Mouse (Mus musculus) spleen, postnatal 10 days (tissue): ENCODE results near the gene Atp5f1.
"Not testable (repeated sequence)": the region's sequence is repeated elsewhere in the genome, so short reads cannot be mapped to it uniquely, and the experiment has no call there.

Source experiments
- DNase-seq, 2 experiments: peaks; one replicate each; pipeline ENCODE4 v3.0.0; 2021 to 2022; ENCODE audit warnings: low spot score in 2 of 2

Gene Atp5f1

GRCm38 (mm10) chr3:105959999-105960398 is at the start of gene Atp5f1:
TSS of gene Atp5f1 (minus strand) at chr3:105960099.
- no peak for DNase-seq

GRCm38 (mm10) chr3:106003360-106003759 is 43.5 kb upstream of the Atp5f1 start:
- not testable (repeated sequence) for DNase-seq

- DNase-seq, result peak in 1 of 2 experiments; percentile 40
Measured at GRCm38 (mm10) chr3:106001416-106002370, 41.8 kb upstream of the Atp5f1 start.

- no peak for DNase-seq
Measured at GRCm38 (mm10) chr3:106000707-106001375, 40.9 kb upstream of the Atp5f1 start.

- DNase-seq, result no peak
Measured at GRCm38 (mm10) chr3:105994730-105995129, 34.8 kb upstream of the Atp5f1 start.

GRCm38 (mm10) chr3:105991653-105992283 is 31.9 kb upstream of the Atp5f1 start:
- peak; percentile 37 to 71 for DNase-seq

GRCm38 (mm10) chr3:105989611-105990010 is 29.7 kb upstream of the Atp5f1 start:
- not testable (repeated sequence) for DNase-seq

GRCm38 (mm10) chr3:105974174-105974573 is 14.3 kb upstream of the Atp5f1 start:
- DNase-seq, result no peak

GRCm38 (mm10) chr3:105973411-105973810 is 13.5 kb upstream of the Atp5f1 start, which contains the start of gene Ovgp1:
TSS of gene Ovgp1 (plus strand) at chr3:105973711.
- no peak for DNase-seq

GRCm38 (mm10) chr3:105971831-105972446 is 12.0 kb upstream of the Atp5f1 start:
- no peak for DNase-seq

GRCm38 (mm10) chr3:105960700-105961099 is 801 bp upstream of the Atp5f1 start:
- DNase-seq, result peak in 1 of 2 experiments; percentile 35

GRCm38 (mm10) chr3:105959585-105959984 is 314 bp downstream of the Atp5f1 start:
- no peak for DNase-seq

GRCm38 (mm10) chr3:105958974-105959580 is 822 bp downstream of the Atp5f1 start, which contains the start of gene Wdr77:
TSS of gene Wdr77 (plus strand) at chr3:105959369.
- DNase-seq, result peak; percentile 96 to 97

GRCm38 (mm10) chr3:105958204-105958603 is 1.7 kb downstream of the Atp5f1 start:
- DNase-seq, result no peak

- no peak for DNase-seq
Measured at GRCm38 (mm10) chr3:105957235-105957634, 2.7 kb downstream of the Atp5f1 start.

- DNase-seq, result no peak
Measured at GRCm38 (mm10) chr3:105951348-105951747, 8.6 kb downstream of the Atp5f1 start.

- DNase-seq, result no peak
Measured at GRCm38 (mm10) chr3:105936111-105936510, 23.8 kb downstream of the Atp5f1 start.

- DNase-seq, result no peak
Measured at GRCm38 (mm10) chr3:105935033-105935432, 24.9 kb downstream of the Atp5f1 start.

GRCm38 (mm10) chr3:105933926-105934325 is 26.0 kb downstream of the Atp5f1 start:
- DNase-seq, result no peak

- no peak for DNase-seq
Measured at GRCm38 (mm10) chr3:105932240-105933071, 27.4 kb downstream of the Atp5f1 start, which contains the start of gene I830077J02Rik. TSS of gene I830077J02Rik (minus strand) at chr3:105932664.
